Mouse (Mus musculus) megakaryocyte, embryonic 14.5 days (primary cell): ENCODE measurements at regions not wholly inside any gene's neighbourhood (a gene's known extent, or its start where the extent isn't known, plus 50 kb on each side); places are given as distances from the start of the nearest gene placed in this dataset.
A peak's percentile ranks its signal among the peaks of the same experiment; 100 is the strongest.

Source experiments
- H3K27me3 ChIP-seq: replicated peaks from 2 replicates; pipeline ENCODE3; 2012; ENCODE audit warnings: inconsistent platforms
- H3K36me3 ChIP-seq: replicated peaks from 2 replicates; pipeline ENCODE3; 2012; ENCODE audit warnings: low read length, inconsistent platforms, mixed read lengths
- H3K4me1 ChIP-seq: 2 replicates; pipeline ENCODE4 v1.6.1; 2012; ENCODE audit warnings: inconsistent platforms
- H3K4me3 ChIP-seq: replicated peaks from 2 replicates; pipeline ENCODE3; 2012; ENCODE audit warnings: moderate library complexity, mild to moderate bottlenecking, inconsistent platforms
- H3K9me3 ChIP-seq: 2 replicates; pipeline ENCODE4 v1.6.1; 2012; ENCODE audit warnings: inconsistent platforms
- FLI1 ChIP-seq: IDR thresholded peaks from 2 replicates; pipeline ENCODE4 v1.6.1; 2012; ENCODE audit warnings: low read length, inconsistent platforms, mixed read lengths
- GATA1 ChIP-seq: IDR thresholded peaks from 3 replicates; pipeline ENCODE4 v1.6.1; 2012; ENCODE audit warnings: mixed read lengths, low read length, inconsistent platforms, borderline replicate concordance

DNA sequence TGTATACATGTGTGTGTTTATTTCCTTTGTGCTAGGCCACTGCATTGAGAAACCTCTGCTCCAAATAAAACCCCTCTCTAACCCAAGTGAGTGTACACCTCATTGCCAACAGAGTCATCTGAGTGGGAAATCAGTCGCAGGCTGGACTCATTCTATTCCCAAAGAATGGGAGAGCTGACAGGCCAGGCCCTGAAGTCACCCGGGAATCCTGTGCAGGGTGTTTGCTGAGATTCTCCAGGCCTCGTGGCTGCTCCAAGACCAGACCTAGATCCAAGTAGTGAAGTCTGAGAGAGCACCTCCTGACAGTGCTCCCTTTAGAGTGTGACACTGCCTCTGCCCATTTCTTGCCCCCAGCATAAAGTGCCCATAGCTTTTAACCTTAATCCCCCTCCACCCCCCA lies 112.4 kb upstream of the Haao start:
- H3K4me3 ChIP-seq, result no peak overlapping the region
- no peaks in the 10 kb centered on the region for H3K36me3 ChIP-seq
- peaks cover 89% of the 10 kb centered on the region for H3K4me1 ChIP-seq
- no peaks in the 10 kb centered on the region for H3K9me3 ChIP-seq
- peaks cover 64% of the 10 kb centered on the region for H3K27me3 ChIP-seq
- no peak for TF ChIP-seq FLI1
- no peak for TF ChIP-seq GATA1

GRCm38 (mm10) chr17:83959159-83959848 lies 111.5 kb upstream of the Haao start:
- Histone ChIP-seq H3K9me3 (no peaks in the 10 kb centered on the region), H3K27me3 (peaks cover 65% of the 10 kb centered on the region), H3K36me3 (no peaks in the 10 kb centered on the region), H3K4me3 (peak overlapping the region; percentile 28), H3K4me1 (peaks cover 92% of the 10 kb centered on the region)
- no peak for TF ChIP-seq GATA1
- no peak for TF ChIP-seq FLI1

DNA sequence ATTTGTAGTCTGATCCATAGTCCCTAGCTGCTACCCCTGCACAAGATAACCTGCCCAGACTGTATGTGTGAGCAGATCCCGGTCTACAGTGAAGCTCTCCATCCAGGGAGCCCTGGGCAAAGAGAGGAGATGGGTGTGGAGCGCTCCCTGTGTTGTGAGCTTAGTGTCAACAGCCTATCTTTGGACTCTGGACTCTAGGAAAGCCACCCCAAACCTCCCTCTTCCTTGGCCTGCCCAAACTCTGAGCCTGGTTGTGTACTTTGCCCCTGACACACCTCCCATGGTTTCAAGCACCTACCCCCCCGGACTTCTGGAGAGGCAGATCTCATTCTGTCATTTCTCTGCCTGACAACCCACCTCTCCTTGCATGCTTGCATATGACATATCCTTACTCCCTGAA lies 110.9 kb upstream of the Haao start:
- no peaks in the 10 kb centered on the region for H3K36me3 ChIP-seq
- no peaks in the 10 kb centered on the region for H3K9me3 ChIP-seq
- TF ChIP-seq GATA1 (no peak), FLI1 (no peak)
- peaks cover 89% of the 10 kb centered on the region for H3K4me1 ChIP-seq
- peaks cover 64% of the 10 kb centered on the region for H3K27me3 ChIP-seq
- H3K4me3 ChIP-seq, result no peak overlapping the region

DNA sequence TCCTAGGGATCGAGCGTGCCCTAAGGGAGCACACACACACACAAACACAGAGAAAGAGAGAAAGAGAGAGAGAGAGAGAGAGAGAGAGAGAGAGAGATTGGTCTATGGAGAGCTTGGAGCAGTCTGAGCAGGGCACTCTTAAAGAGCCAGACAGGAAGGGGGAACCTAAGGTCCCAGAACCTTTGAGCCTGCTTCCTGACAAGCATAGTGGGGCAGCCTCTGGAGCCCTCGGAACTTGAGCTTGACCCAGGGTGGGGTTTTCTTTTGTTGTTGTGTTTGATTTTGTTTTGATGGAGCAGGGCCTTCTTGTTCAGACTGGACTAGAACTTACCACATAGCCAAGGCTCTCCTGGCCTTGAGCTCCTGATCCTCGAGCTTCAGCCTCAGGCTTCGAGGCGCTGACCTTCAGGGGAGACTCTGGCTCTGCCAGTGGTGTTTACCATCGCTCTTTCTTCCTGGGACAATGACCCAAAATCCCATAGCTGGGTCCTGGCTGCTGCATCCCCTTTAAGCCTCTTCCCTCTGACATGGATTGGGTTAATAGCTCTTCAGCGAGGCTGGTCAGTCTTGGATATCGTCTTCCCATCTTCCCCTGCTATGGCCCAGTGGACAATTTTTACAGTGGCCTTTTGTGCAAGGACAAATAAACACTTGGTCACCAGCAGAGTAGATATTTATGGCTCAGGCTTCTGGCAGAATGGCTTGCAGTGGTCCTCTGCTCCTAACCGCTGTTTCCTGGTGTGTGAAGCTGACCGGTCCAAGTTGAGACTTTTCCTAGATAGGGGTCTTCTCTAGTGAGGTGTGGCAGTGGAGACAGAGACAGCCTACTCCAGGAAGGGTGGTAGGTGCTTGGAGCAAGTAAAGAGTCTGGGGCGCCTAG lies 110.1 kb upstream of the Haao start:
- H3K36me3 ChIP-seq, result no peaks in the 10 kb centered on the region
- H3K4me3 ChIP-seq, result no peak overlapping the region
- peaks cover 81% of the 10 kb centered on the region for H3K4me1 ChIP-seq
- TF ChIP-seq GATA1, result no peak
- no peak for TF ChIP-seq FLI1
- no peaks in the 10 kb centered on the region for H3K9me3 ChIP-seq
- peaks cover 68% of the 10 kb centered on the region for H3K27me3 ChIP-seq

DNA sequence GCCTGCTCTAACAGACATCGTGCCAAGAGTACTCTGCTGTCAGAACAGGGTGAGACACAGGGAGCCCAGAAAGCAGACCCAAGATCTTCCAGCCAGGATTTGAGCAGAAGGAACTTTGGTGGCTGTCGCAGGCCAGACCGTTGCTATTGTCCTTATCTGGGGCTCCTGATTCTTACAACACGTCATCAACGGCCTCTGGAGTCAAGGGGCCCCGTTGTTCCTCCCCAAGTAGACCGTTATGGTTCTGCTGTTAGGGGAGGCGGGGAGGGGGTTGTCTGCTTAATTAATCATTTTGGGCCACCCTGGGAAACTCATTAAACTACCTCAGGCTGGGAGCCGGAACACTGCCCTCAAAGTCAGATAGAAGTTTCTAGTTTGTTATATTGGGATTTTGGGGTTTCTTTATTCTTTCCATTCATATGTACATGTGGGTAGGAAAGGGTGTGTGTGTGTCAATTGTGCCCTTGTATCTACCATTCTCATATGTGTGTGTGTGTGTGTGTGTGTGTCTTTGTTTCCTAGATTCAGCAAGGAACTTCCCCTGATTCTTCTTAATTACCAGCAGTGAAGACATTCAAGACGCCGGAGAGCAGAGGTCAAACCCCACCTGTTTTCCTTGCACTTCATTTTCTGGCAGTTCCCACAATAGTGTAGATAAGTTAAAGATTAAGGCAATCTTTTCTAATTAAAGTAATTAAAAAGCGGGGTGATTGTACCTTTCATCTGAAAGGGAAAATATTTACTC lies 109.2 kb upstream of the Haao start:
- peaks cover 72% of the 10 kb centered on the region for H3K4me1 ChIP-seq
- TF ChIP-seq GATA1 (no peak), FLI1 (no peak)
- H3K4me3 ChIP-seq, result peak overlapping the region; percentile 74
- no peaks in the 10 kb centered on the region for H3K9me3 ChIP-seq
- no peaks in the 10 kb centered on the region for H3K36me3 ChIP-seq
- peaks cover 70% of the 10 kb centered on the region for H3K27me3 ChIP-seq

- H3K4me1 ChIP-seq, result peaks cover 63% of the 10 kb centered on the region
- no peaks in the 10 kb centered on the region for H3K36me3 ChIP-seq
- H3K9me3 ChIP-seq, result no peaks in the 10 kb centered on the region
- TF ChIP-seq FLI1 (no peak), GATA1 (no peak)
- peaks cover 67% of the 10 kb centered on the region for H3K27me3 ChIP-seq
- H3K4me3 ChIP-seq, result no peak overlapping the region
Observed at GRCm38 (mm10) chr17:83955978-83956377, 108.2 kb upstream of the Haao start.

GRCm38 (mm10) chr17:83955058-83955697 lies 107.4 kb upstream of the Haao start:
- no peaks in the 10 kb centered on the region for H3K9me3 ChIP-seq
- peaks cover 70% of the 10 kb centered on the region for H3K27me3 ChIP-seq
- no peak for TF ChIP-seq FLI1
- TF ChIP-seq GATA1, result no peak
- peaks cover 59% of the 10 kb centered on the region for H3K4me1 ChIP-seq
- no peak overlapping the region for H3K4me3 ChIP-seq
- no peaks in the 10 kb centered on the region for H3K36me3 ChIP-seq

DNA sequence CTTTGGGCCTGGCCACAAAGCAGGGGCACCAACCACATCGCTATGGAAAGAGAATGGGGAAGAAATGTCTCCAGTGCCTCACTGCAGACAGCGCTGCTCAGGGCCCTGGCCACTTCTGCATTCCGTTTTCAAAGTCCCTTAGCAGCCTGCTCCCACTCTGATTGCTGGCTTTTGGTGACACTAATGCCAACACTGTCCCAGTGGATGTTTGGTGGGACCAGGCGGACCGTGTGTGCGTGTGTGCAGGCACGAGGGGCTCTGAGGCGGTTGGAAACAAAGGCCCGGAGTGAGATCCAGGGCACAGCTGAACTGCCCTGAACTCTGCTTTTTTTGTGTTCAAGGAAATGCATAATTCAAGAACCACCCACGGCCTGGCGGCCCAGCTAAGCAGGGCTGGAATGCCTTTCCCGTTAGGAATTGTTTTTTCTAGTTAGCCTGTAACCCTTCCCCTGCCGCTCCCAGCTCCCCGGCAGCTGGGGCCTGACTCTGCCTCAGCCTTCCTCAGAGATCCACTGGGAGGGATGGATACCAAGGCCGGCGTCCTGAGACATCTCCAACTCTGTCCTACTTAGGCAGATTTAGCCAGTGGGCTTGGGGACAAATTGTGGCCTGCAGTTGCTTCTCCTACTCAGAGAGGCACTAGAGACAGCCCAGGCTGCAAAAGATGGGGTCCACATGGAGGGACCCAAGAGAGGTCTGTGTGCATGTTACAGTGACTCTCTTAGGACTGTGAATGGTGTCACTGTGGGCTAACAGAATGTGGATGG lies 106.7 kb upstream of the Haao start:
- H3K4me1 ChIP-seq, result peaks cover 52% of the 10 kb centered on the region
- no peaks in the 10 kb centered on the region for H3K36me3 ChIP-seq
- H3K4me3 ChIP-seq, result no peak overlapping the region
- no peak for TF ChIP-seq GATA1
- TF ChIP-seq FLI1, result no peak
- H3K27me3 ChIP-seq, result peaks cover 70% of the 10 kb centered on the region
- H3K9me3 ChIP-seq, result no peaks in the 10 kb centered on the region

DNA sequence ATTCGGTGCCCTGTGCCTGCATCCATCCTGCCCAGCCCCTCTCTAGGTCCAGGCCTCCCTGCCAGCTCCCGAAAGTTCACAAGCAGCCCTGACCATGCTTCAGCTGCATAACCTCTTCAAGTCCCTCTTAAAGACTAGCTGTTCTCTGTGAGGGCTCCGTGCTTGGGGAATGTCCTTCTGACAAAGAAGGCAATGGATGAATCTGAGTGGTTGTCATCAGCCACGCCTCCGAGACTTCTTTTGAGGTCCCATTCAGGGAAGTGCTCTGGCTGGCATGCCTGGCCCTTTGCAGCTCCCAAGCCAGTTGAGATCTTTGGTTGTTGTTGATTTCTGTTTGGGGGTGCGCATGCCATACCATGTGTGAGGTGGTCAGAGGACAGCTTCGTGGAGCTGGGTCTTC lies 105.9 kb upstream of the Haao start:
- Histone ChIP-seq H3K4me1 (peaks cover 44% of the 10 kb centered on the region), H3K27me3 (peaks cover 67% of the 10 kb centered on the region), H3K9me3 (no peaks in the 10 kb centered on the region), H3K4me3 (no peak overlapping the region), H3K36me3 (no peaks in the 10 kb centered on the region)
- no peak for TF ChIP-seq FLI1
- no peak for TF ChIP-seq GATA1
